Mouse (Mus musculus) limb, embryonic 14.5 days (tissue): ENCODE results near the gene Cacna1s. TPM values are rescaled to one million over a fixed set of nuclear protein-coding genes. Genes with fewer than 3 reads are reported as not detected.

Experiments used
- ATAC-seq: fragments of 200-750 bp; cut with Nextera tagmentation; 2 replicates; pipeline ENCODE4 v1.8.0; 2017; ENCODE audit warnings: low read depth, moderate number of reproducible peaks, moderate TSS enrichment; ENCODE audit not compliant: low FRiP score
- DNase-seq: peaks from one replicate; pipeline ENCODE4 v3.0.0-alpha.2; 2015; ENCODE audit warnings: low spot score
- H3K27ac ChIP-seq: fragments of 300-500 bp; sonication (generic); replicated peaks from 2 replicates; pipeline ENCODE4 v1.5.1; 2014; ENCODE audit warnings: low read depth, mild to moderate bottlenecking, low read length, moderate library complexity, mixed read lengths
- H3K27me3 ChIP-seq: fragments of 300-500 bp; sonication (generic); 2 replicates; pipeline ENCODE4 v1.6.1; 2014; ENCODE audit warnings: low read length, mixed read lengths; ENCODE audit not compliant: control insufficient read depth, insufficient read depth
- H3K36me3 ChIP-seq: fragments of 300-500 bp; sonication (generic); 2 replicates; pipeline ENCODE4 v1.6.1; 2014; ENCODE audit warnings: mild to moderate bottlenecking, low read length, moderate library complexity, mixed read lengths; ENCODE audit not compliant: control insufficient read depth, insufficient read depth
- H3K4me1 ChIP-seq: fragments of 300-500 bp; sonication (generic); 2 replicates; pipeline ENCODE4 v1.6.1; 2014; ENCODE audit warnings: antibody characterized with exemption, low read length, mixed read lengths; ENCODE audit not compliant: control insufficient read depth, insufficient read depth
- H3K4me2 ChIP-seq: fragments of 300-500 bp; sonication (generic); replicated peaks from 2 replicates; pipeline ENCODE4 v1.6.1; 2014; ENCODE audit warnings: low read depth, mild to moderate bottlenecking, low read length, moderate library complexity; ENCODE audit not compliant: severe bottlenecking
- H3K4me3 ChIP-seq: fragments of 300-500 bp; sonication (generic); replicated peaks from 2 replicates; pipeline ENCODE4 v1.5.1; 2014; ENCODE audit warnings: low read length
- H3K9ac ChIP-seq: fragments of 300-500 bp; sonication (generic); 2 replicates; pipeline ENCODE4 v1.6.1; 2014; ENCODE audit warnings: mild to moderate bottlenecking, low read depth, low read length, moderate library complexity; ENCODE audit not compliant: severe bottlenecking
- H3K9me3 ChIP-seq: fragments of 300-500 bp; sonication (generic); 2 replicates; pipeline ENCODE4 v1.6.1; 2016; ENCODE audit warnings: low read length; ENCODE audit not compliant: control insufficient read depth
- POLR2A ChIP-seq: fragments of 200-500 bp; IDR thresholded peaks from 2 replicates; pipeline ENCODE4 v1.8.0; 2012; ENCODE audit warnings: inconsistent platforms, mild to moderate bottlenecking, moderate library complexity, borderline replicate concordance; ENCODE audit not compliant: insufficient read depth, insufficient read length; ENCODE audit errors: extremely low read depth
- WGBS: fragments of 180-500 bp; shearing (Covaris S2); extraction: QIAGEN DNeasy Blood & Tissue Kit; methylation state at CpG from one replicate; pipeline ENCODE4 v1.1.7; 2014; 5-methylcytosine and 5-hydroxymethylcytosine counted together
- polyA plus RNA-seq, 2 experiments: library from polyadenylated mRNA; depleted of rRNA in 1 of 2; stranded (reverse) in 1 of 2; unstranded in 1 of 2; fragments of >200 nt; fragmentation: Nextera tagmentation in 1 of 2; extraction: Ambion mirVana in 1 of 2; gene quantifications; 2 replicates each; pipeline versions ENCODE4 v1.2.1 to v1.2.3; 2012 to 2014

Gene Cacna1s
- polyA plus RNA-seq, 2 experiments: 6.9 to 16.6 TPM

DNA sequence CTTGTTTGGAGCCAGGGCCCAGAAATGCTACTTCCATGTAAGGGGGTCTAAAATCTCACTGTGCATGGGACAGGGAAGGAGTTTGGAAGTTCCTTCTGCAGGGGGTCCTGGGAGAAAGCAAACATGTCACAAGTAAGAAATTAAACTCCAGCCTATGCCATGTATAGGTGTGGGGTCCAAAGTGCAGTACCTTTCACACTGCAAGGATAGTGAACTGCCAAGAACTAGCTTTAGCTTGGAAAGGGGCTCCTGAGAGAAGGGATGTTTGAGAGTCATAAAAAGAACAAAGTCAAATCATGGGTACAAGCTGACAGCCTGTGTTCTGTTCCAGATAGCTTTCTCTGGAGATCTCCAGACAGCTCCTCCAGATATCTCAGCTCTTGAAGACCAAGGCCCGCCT is 28.6 kb downstream of the Cacna1s start:
- H3K4me1 ChIP-seq: no peaks in the 10 kb centered on the region
- TF ChIP-seq POLR2A: no peak
- DNase-seq (no peak), ATAC-seq (no peak)
- no peaks in the 10 kb centered on the region for H3K36me3 ChIP-seq
- no peaks in the 10 kb centered on the region; the same call in 1 of the 2 replicates for H3K9me3 ChIP-seq
- no peak overlapping the region for H3K27ac ChIP-seq
- WGBS: 91% methylated on average over 1 of the region's 1 CpGs
- no peak overlapping the region for H3K4me3 ChIP-seq
- H3K9ac ChIP-seq: no peak overlapping the region
- no peaks in the 10 kb centered on the region for H3K27me3 ChIP-seq
- H3K4me2 ChIP-seq: no peak overlapping the region

DNA sequence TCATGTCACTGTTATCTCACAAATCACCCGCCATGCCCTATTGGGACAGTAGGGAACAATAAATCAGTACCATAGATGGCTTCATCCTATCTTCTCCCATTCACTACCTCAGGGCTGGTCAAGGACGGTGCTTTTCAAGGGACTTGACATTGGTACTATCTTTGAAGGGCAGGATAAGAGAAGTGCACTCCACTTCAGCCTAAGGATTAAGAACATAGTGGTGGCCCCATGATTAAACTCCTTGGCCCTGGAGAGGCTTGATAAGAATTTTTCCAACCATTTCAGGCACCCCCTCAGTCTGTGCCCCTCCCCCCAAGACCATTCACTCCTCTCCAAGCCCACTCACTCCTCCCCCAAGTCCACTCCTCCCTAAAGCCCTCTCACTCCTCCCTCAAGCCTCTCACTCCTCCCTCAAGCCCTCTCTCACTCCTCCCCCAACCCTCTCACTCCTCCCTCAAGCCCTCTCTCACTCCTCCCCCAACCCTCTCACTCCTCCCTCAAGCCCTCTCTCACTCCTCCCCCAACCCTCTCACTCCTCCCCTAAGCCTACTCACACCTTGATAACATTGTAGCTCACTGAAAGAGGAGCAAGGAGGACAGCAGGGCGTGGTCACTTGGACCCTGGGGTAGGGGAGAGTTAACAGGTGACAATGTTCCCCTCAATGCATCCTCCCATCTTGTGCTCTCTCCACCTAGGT is 33.6 kb downstream of the Cacna1s start:
- 78% methylated on average over 3 of the region's 3 CpGs for WGBS
- ATAC-seq: no peak

DNA sequence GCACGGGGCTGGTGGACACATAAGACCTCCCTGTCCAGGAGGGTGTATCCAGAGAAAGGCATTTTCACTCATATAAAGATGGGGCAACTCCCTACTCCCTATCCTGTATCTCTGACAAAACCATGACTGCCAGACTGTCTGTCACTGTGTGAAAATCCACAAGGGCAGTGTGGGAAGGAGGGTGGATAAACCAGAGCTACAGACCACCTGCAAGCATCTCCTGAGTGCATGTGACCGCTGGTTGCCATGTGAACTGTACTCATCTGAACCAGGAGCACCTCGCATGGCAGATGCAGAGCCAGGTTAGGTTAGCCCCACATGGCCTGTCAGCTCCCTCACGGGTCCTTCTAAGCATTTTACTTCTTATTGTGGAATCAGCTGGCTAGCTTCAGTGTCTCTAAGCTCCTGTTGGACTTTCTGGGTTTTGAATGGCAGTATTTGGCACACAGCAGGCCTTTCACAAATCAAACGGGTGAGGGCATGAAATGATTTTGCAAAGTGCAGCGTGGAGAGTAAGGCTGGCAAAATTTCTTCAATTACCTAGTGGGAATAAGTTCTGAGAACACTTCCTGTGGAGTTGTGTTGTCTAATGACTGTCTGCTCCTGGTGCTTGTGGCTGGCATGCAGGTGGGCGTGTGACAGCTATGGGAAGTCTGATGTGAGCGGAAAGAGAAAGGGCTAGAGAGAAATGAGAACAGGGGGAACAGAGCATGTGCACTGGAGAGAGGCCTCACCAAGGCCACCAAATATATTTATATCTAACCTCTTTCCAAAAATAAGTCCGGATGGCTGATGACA is 37.0 kb downstream of the Cacna1s start:
- 72% methylated on average over 9 of the region's 9 CpGs for WGBS
- H3K4me1 ChIP-seq: no peaks in the 10 kb centered on the region
- DNase-seq: no peak
- H3K9ac ChIP-seq: no peak overlapping the region
- no peak for ATAC-seq
- no peaks in the 10 kb centered on the region for H3K27me3 ChIP-seq
- no peak overlapping the region for H3K27ac ChIP-seq
- H3K4me2 ChIP-seq: no peak overlapping the region
- TF ChIP-seq POLR2A: no peak
- no peak overlapping the region for H3K4me3 ChIP-seq
- H3K36me3 ChIP-seq: no peaks in the 10 kb centered on the region
- no peaks in the 10 kb centered on the region for H3K9me3 ChIP-seq

More for the DNA sequence above, 33.6 kb downstream of the Cacna1s start:
- TF ChIP-seq POLR2A: no peak
- no peak overlapping the region for H3K27ac ChIP-seq
- H3K9me3 ChIP-seq: no peaks in the 10 kb centered on the region; the same call in 1 of the 2 replicates
- no peak overlapping the region for H3K9ac ChIP-seq
- no peak overlapping the region for H3K4me3 ChIP-seq
- H3K27me3 ChIP-seq: no peaks in the 10 kb centered on the region
- DNase-seq: no peak
- H3K36me3 ChIP-seq: no peaks in the 10 kb centered on the region
- no peaks in the 10 kb centered on the region for H3K4me1 ChIP-seq
- H3K4me2 ChIP-seq: no peak overlapping the region

DNA sequence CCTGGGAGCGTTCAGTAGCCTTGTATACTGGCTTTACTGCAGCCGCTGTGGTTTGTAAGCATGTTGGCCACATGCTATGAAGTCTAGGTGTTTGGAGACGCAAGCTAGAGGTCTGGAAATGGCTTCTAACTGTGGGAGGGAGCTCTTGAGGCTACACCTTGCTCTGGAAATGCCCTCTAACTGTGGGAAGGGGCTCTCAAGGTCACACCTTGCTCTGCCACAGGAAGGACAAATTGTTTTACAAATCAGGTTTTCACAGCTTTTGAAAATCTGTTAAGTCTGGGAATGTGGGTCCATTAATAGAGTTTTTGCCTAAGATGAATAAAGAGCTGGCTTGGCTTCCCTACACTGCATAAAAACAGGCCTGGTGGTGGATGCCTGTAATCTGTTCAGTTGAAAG is 41.2 kb downstream of the Cacna1s start:
- TF ChIP-seq POLR2A: no peak
- DNase-seq: no peak
- ATAC-seq: no peak
- no peaks in the 10 kb centered on the region for H3K9me3 ChIP-seq
- H3K27ac ChIP-seq: no peak overlapping the region
- no peak overlapping the region for H3K4me2 ChIP-seq
- whole genome bisulfite sequencing: 52% methylated on average over 3 of the region's 3 CpGs
- no peak overlapping the region for H3K9ac ChIP-seq
- H3K36me3 ChIP-seq: no peaks in the 10 kb centered on the region
- H3K27me3 ChIP-seq: no peaks in the 10 kb centered on the region
- H3K4me1 ChIP-seq: no peaks in the 10 kb centered on the region
- H3K4me3 ChIP-seq: no peak overlapping the region

DNA sequence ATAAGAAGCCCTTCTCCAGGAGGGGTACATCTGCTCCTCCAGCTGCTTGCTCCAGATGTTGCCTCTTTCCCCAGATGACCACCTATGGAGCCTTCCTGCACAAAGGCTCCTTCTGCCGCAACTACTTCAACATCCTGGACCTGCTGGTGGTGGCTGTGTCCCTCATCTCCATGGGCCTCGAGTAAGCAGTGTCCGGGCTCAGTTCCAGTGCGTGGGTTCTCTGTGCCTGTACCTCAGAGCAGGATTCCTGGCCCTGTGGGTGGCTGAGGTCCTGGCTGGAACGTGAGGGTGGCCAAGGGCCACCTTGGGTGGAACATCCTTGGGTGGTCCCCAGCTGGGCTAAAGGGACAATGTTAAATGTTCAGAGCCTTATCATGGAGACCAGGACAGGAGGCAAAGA is 42.3 kb downstream of the Cacna1s start:
- 67% methylated on average over 5 of the region's 5 CpGs for WGBS
- H3K36me3 ChIP-seq: no peaks in the 10 kb centered on the region
- no peak overlapping the region for H3K27ac ChIP-seq
- H3K4me1 ChIP-seq: no peaks in the 10 kb centered on the region
- no peak for DNase-seq
- H3K9ac ChIP-seq: no peak overlapping the region
- H3K9me3 ChIP-seq: no peaks in the 10 kb centered on the region
- H3K4me3 ChIP-seq: no peak overlapping the region
- H3K27me3 ChIP-seq: no peaks in the 10 kb centered on the region
- TF ChIP-seq POLR2A: no peak
- ATAC-seq: no peak
- H3K4me2 ChIP-seq: no peak overlapping the region
